In the genomic region with DNA sequence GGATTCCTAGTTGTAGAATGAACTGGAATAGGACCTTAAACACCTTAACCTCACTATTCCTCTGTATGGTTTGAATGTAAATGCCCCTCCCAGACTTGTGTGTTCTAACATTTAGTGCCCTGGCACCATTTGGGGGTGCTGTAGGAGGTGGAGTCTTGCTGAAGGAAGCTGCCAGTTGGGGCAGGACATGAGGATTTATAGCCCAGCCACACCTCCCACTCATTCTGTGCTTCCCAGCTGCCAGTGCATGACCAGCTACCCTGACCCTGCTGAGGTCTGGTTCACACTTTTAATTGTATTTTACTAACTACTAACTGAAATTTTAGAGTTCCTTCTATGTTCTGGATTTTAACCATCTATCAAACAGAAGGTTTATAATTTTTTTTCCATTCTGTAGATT, we compare ENCODE assay signal across 22 mouse cellular contexts. TPM values are rescaled to one million over a fixed set of nuclear protein-coding genes. Genes with fewer than 3 reads are reported as not detected.
DNase-seq lines count a peak whose midpoint lies in the region; ATAC-seq and TF ChIP-seq lines count a peak whose summit lies in the region.
"Had no signal": no experiment of that assay in that cellular context is flagged by ENCODE, and none has a peak within 500 bp of the region (broad histone marks: within the 10 kb centered on the region; RNA-seq: fewer than 3 reads in every experiment).

No protein-coding gene starts in this region.

- no peak overlapping the region for H3K9ac ChIP-seq in kidney, embryonic 14.5 days (ENCODE audit: low read depth, low read length)
- no peak overlapping the region for H3K9ac ChIP-seq in kidney, embryonic 16.5 days (replicated peaks; ENCODE audit: low read length)
- no peak overlapping the region for H3K9ac ChIP-seq in midbrain, embryonic 11.5 days (ENCODE audit: low read length)
- no peak overlapping the region for H3K9ac ChIP-seq in midbrain, postnatal 0 days (replicated peaks; ENCODE audit: low read length, poor library complexity, severe bottlenecking)
- H3K9ac ChIP-seq: embryonic facial prominence, embryonic 13.5 days; embryonic facial prominence, embryonic 15.5 days; forebrain, embryonic 12.5 days had no signal

- no peaks in the 10 kb centered on the region for H3K27me3 ChIP-seq in kidney, embryonic 14.5 days (ENCODE audit: control insufficient read depth, insufficient read depth, low read length)
- H3K27me3 ChIP-seq in kidney, embryonic 16.5 days (ENCODE audit: insufficient read depth, low read length), result no peaks in the 10 kb centered on the region
- H3K27me3 ChIP-seq in midbrain, embryonic 11.5 days (ENCODE audit: control insufficient read depth, insufficient read depth, low read length), result no peaks in the 10 kb centered on the region
- no peaks in the 10 kb centered on the region for H3K27me3 ChIP-seq in midbrain, postnatal 0 days (ENCODE audit: insufficient read depth, low read length)
- H3K27me3 ChIP-seq: embryonic facial prominence, embryonic 13.5 days; embryonic facial prominence, embryonic 15.5 days; forebrain, embryonic 12.5 days had no signal

- peak; percentile 85; the same call in 1 of the 2 replicates for ATAC-seq in kidney, embryonic 14.5 days (ENCODE audit: low FRiP score, low TSS enrichment)
- ATAC-seq in kidney, embryonic 16.5 days (ENCODE audit: low FRiP score, low TSS enrichment), result peak; percentile 63; the same call in 1 of the 2 replicates
- no peak for ATAC-seq in midbrain, embryonic 11.5 days (ENCODE audit: low FRiP score)
- ATAC-seq in midbrain, postnatal 0 days (ENCODE audit: low FRiP score), result no peak
- ATAC-seq: forebrain, embryonic 14.5 days had no signal

- H3K27ac ChIP-seq in kidney, embryonic 14.5 days (ENCODE audit: low read depth, low read length), result no peak overlapping the region
- no peak overlapping the region for H3K27ac ChIP-seq in kidney, embryonic 16.5 days (ENCODE audit: low read length)
- H3K27ac ChIP-seq in midbrain, embryonic 11.5 days (ENCODE audit: low read depth, low read length), result no peak overlapping the region
- H3K27ac ChIP-seq in midbrain, postnatal 0 days (ENCODE audit: low read depth, low read length), result no peak overlapping the region
- H3K27ac ChIP-seq: embryonic facial prominence, embryonic 13.5 days; embryonic facial prominence, embryonic 15.5 days; forebrain, embryonic 10.5 days; forebrain, embryonic 12.5 days had no signal

- no peaks in the 10 kb centered on the region for H3K9me3 ChIP-seq in kidney, embryonic 14.5 days (ENCODE audit: control insufficient read depth, low read length)
- no peaks in the 10 kb centered on the region for H3K9me3 ChIP-seq in kidney, embryonic 16.5 days (ENCODE audit: low read length)
- no peaks in the 10 kb centered on the region for H3K9me3 ChIP-seq in midbrain, embryonic 11.5 days (ENCODE audit: control insufficient read depth, low read length)
- H3K9me3 ChIP-seq in midbrain, postnatal 0 days (ENCODE audit: low read length), result no peaks in the 10 kb centered on the region
- H3K9me3 ChIP-seq: embryonic facial prominence, embryonic 13.5 days; embryonic facial prominence, embryonic 15.5 days; forebrain, embryonic 10.5 days; forebrain, embryonic 12.5 days had no signal

- no peak for TF ChIP-seq CTCF in midbrain, postnatal 0 days (IDR thresholded peaks at IDR 0.05)

- no peak overlapping the region for H3K4me3 ChIP-seq in kidney, embryonic 14.5 days (ENCODE audit: low read length)
- H3K4me3 ChIP-seq in kidney, embryonic 16.5 days (ENCODE audit: low read length), result no peak overlapping the region
- no peak overlapping the region for H3K4me3 ChIP-seq in midbrain, embryonic 11.5 days (ENCODE audit: low read depth, low read length)
- H3K4me3 ChIP-seq in midbrain, postnatal 0 days (ENCODE audit: low read depth, low read length), result no peak overlapping the region
- H3K4me3 ChIP-seq: embryonic facial prominence, embryonic 13.5 days; embryonic facial prominence, embryonic 15.5 days; erythroblast, embryonic 14.5 days; forebrain, embryonic 10.5 days; forebrain, embryonic 12.5 days had no signal

- peaks cover 5% of the 10 kb centered on the region; the same call in 1 of the 2 replicates for H3K36me3 ChIP-seq in kidney, embryonic 14.5 days (ENCODE audit: control insufficient read depth, insufficient read depth, low read length)
- H3K36me3 ChIP-seq in kidney, embryonic 16.5 days (ENCODE audit: insufficient read depth, low read length), result no peaks in the 10 kb centered on the region; the same call in 1 of the 2 replicates
- H3K36me3 ChIP-seq in midbrain, embryonic 11.5 days (ENCODE audit: control insufficient read depth, insufficient read depth, low read length), result no peaks in the 10 kb centered on the region
- H3K36me3 ChIP-seq in midbrain, postnatal 0 days (ENCODE audit: insufficient read depth, low read length), result peaks cover 6% of the 10 kb centered on the region; the same call in 1 of the 2 replicates
- H3K36me3 ChIP-seq: embryonic facial prominence, embryonic 15.5 days; forebrain, embryonic 12.5 days had no signal

- no peak for DNase-seq in kidney, adult 18-20 months
- no peak for DNase-seq in kidney, postnatal 4 days
- peak; percentile 8 for DNase-seq in midbrain, embryonic 11.5 days (ENCODE audit: low spot score, missing footprints)
- no peak for DNase-seq in midbrain, postnatal 0 days (ENCODE audit: low spot score)
- DNase-seq: adrenal gland, adult 2 months; adrenal gland, postnatal 10 days; adrenal gland, postnatal 25 days; cerebellum, adult 11 months; cerebellum, adult 18-20 months; cerebellum, adult 8-10 months; cerebellum, adult 9-11 months; cerebellum, postnatal 14 days; cerebellum, postnatal 36 days; embryo, embryonic 11 days had no signal

- no peak overlapping the region for H3K4me2 ChIP-seq in kidney, embryonic 14.5 days (replicated peaks; ENCODE audit: low read depth, low read length)
- no peak overlapping the region for H3K4me2 ChIP-seq in kidney, embryonic 16.5 days (replicated peaks; ENCODE audit: low read depth, low read length)
- H3K4me2 ChIP-seq in midbrain, embryonic 11.5 days, result no peak overlapping the region
- H3K4me2 ChIP-seq in midbrain, postnatal 0 days (ENCODE audit: low read depth, low read length, poor library complexity, severe bottlenecking), result no peak overlapping the region
- H3K4me2 ChIP-seq: embryonic facial prominence, embryonic 13.5 days; embryonic facial prominence, embryonic 15.5 days; forebrain, embryonic 12.5 days had no signal

- no peaks in the 10 kb centered on the region for H3K4me1 ChIP-seq in kidney, embryonic 14.5 days (ENCODE audit: control insufficient read depth, insufficient read depth, low read length)
- H3K4me1 ChIP-seq in kidney, embryonic 16.5 days (ENCODE audit: insufficient read depth, low read length), result no peaks in the 10 kb centered on the region
- H3K4me1 ChIP-seq in midbrain, embryonic 11.5 days (ENCODE audit: control insufficient read depth, insufficient read depth, low read length), result no peaks in the 10 kb centered on the region
- no peaks in the 10 kb centered on the region for H3K4me1 ChIP-seq in midbrain, postnatal 0 days (ENCODE audit: insufficient read depth, low read length)
- H3K4me1 ChIP-seq: embryonic facial prominence, embryonic 13.5 days; embryonic facial prominence, embryonic 15.5 days; forebrain, embryonic 10.5 days; forebrain, embryonic 12.5 days had no signal

RNA-seq across cellular contexts. Expression of a gene that starts 50.1 kb away (rescaled TPM):
- 31.7 and 36.8 TPM in 2 replicates for polyA plus RNA-seq in kidney, embryonic 14.5 days (2014; fragmentation: Nextera tagmentation; extraction: Ambion mirVana)
- 29.5 and 30.6 TPM in 2 replicates for polyA plus RNA-seq in kidney, embryonic 16.5 days (2015; fragmentation: Nextera tagmentation; extraction: Ambion mirVana)
- 55.8 and 63.0 TPM in 2 replicates for polyA plus RNA-seq in midbrain, embryonic 11.5 days (2014; fragmentation: Nextera tagmentation; extraction: Ambion mirVana)
- total RNA-seq in midbrain, postnatal 0 days (2014; rRNA removed), result 157 and 191 TPM in 2 replicates
- 154 and 159 TPM in 2 replicates for polyA plus RNA-seq in midbrain, postnatal 0 days (2015; fragmentation: Nextera tagmentation; extraction: Ambion mirVana)

Comparison
In these comparisons a context has a peak if more than half of its experiments do, and no peak if none do; other contexts are left out.
1. ATAC-seq: peak in kidney, embryonic 14.5 days (single experiment) and kidney, embryonic 16.5 days (single experiment); none in midbrain, embryonic 11.5 days (single experiment) and midbrain, postnatal 0 days (single experiment).